Mouse (Mus musculus): ENCODE measurements around the gene Tmigd3. TPM values are rescaled to one million over a fixed set of nuclear protein-coding genes. Genes with fewer than 3 reads are reported as not detected.

The Tmigd3 gene
- polyA plus RNA-seq, 1 experiment from 2014 or later: 0.18 TPM

DNA sequence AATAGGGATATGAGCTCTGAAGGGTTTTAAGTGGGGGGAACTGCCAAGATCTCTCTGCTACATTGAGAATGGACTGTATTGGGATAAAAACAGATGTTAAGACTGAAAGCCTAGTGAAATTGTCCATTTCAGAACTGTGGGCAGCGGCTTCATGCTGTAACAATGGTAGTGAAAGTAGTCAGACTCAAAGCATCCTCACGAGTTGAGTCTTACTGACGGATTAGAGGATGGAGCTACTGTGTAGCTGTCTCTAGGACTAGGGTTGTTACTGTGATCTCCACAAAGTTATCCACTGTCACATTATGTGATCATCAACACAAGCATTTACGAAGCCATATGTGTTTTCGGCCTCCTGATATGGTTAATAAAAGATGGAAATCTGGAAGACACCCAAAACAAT, 87.5 kb downstream of the Tmigd3 start:
- no peak overlapping the region for H3K27ac ChIP-seq (ENCODE audit: low read depth)
- H3K9ac ChIP-seq (ENCODE audit: low read length): peak overlapping the region; percentile 97
- ATAC-seq (replicated peaks; ENCODE audit: low FRiP score, low TSS enrichment, low read depth): no peak
- DNase-seq (ENCODE audit: low spot score): no peak
- H3K36me3 ChIP-seq (ENCODE audit: control insufficient read depth, insufficient read depth, low read length): peaks cover 64% of the 10 kb centered on the region
- H3K27me3 ChIP-seq (replicated peaks; ENCODE audit: control insufficient read depth, insufficient read depth, low read length): no peaks in the 10 kb centered on the region
- 43% methylated on average over 5 of the region's 5 CpGs for WGBS
- peak overlapping the region; percentile 59 for H3K4me3 ChIP-seq (ENCODE audit: low read depth, low read length)
- H3K9me3 ChIP-seq (ENCODE audit: control insufficient read depth, low read length): no peaks in the 10 kb centered on the region
- H3K4me2 ChIP-seq (ENCODE audit: low read length): peak overlapping the region; percentile 82
- peaks cover 24% of the 10 kb centered on the region for H3K4me1 ChIP-seq (replicated peaks; ENCODE audit: control insufficient read depth, insufficient read depth, low read length)

DNA sequence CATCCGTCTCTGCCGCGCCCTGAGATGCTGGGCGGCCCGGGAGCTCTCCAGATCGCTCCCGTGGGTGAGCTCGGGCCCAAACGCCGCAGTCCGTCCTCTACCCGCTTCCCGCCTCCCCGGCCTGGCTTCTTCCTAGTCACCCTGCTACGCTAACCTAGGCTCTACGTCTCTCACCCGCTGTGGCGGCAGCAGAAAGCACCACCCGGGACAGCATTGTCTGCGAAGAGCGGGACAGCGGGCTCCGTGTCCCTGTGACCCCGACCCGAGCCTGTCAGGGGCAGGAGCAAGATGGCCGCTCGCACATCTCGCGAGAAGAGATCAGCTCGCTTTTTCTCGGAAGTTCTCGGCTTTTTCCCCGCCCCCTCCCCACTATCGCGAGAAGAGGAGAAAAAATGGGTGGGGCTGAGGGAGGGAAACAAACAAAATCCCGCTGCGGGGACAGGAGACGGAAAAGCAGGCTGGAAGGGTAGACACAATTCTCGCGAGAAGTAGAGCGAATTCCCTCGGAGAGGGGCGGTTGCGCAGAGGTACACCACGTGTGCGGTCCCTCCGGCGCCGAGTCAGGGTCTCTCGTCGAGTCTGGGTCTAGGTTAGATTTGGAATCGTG, 88.4 kb downstream of the Tmigd3 start, which contains the start of gene Wdr77:
Wdr77 (plus strand) TSS at position 396 of the 607 bp plus-strand sequence.
- peak within 1 kb of the TSS; percentile 82 for H3K27ac ChIP-seq (ENCODE audit: low read depth)
- 0% methylated on average over 50 of the region's 52 CpGs for WGBS
- peak; percentile 100 for DNase-seq (ENCODE audit: low spot score)
- H3K4me1 ChIP-seq (replicated peaks; ENCODE audit: control insufficient read depth, insufficient read depth, low read length): peaks cover 24% of the 10 kb centered on the region
- H3K9ac ChIP-seq (ENCODE audit: low read length): peak within 1 kb of the TSS; percentile 97
- H3K27me3 ChIP-seq (replicated peaks; ENCODE audit: control insufficient read depth, insufficient read depth, low read length): no peaks in the 10 kb centered on the region
- peaks cover 64% of the 10 kb centered on the region for H3K36me3 ChIP-seq (ENCODE audit: control insufficient read depth, insufficient read depth, low read length)
- peak; percentile 99 for ATAC-seq (replicated peaks; ENCODE audit: low FRiP score, low TSS enrichment, low read depth)
- peak within 1 kb of the TSS; percentile 86 for H3K4me2 ChIP-seq (ENCODE audit: low read length)
- H3K9me3 ChIP-seq (ENCODE audit: control insufficient read depth, low read length): no peaks in the 10 kb centered on the region
- H3K4me3 ChIP-seq (ENCODE audit: low read depth, low read length): peak within 1 kb of the TSS; percentile 59

DNA sequence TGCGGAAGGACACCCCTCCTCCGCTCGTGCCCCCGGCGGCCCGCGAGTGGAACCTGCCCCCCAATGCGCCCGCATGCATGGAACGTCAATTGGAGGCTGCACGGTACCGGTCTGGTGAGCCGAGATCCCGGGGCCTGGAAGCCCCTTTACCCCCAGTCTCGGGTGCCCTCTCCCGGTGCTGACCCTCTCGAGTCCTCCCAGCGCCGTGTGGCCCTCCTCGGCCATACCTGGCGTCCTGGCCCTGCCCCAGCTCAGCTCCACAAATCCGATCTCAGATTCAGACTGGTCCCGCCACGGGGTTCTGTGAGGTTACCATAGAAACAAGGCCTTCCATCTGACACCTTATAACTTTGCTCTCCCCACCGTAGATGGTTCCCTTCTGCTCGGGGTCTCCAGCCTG, 88.9 kb downstream of the Tmigd3 start:
- DNase-seq (ENCODE audit: low spot score) (no peak), ATAC-seq (replicated peaks; ENCODE audit: low FRiP score, low TSS enrichment, low read depth) (peak; percentile 72)
- H3K4me1 ChIP-seq (replicated peaks; ENCODE audit: control insufficient read depth, insufficient read depth, low read length): peaks cover 24% of the 10 kb centered on the region
- peak overlapping the region; percentile 86 for H3K4me2 ChIP-seq (ENCODE audit: low read length)
- H3K9ac ChIP-seq (ENCODE audit: low read length): peak overlapping the region; percentile 94
- peak overlapping the region; percentile 59 for H3K4me3 ChIP-seq (ENCODE audit: low read depth, low read length)
- WGBS: under 1% methylated on average over 26 of the region's 26 CpGs
- H3K27ac ChIP-seq (ENCODE audit: low read depth): peak overlapping the region; percentile 59
- no peaks in the 10 kb centered on the region for H3K27me3 ChIP-seq (replicated peaks; ENCODE audit: control insufficient read depth, insufficient read depth, low read length)
- H3K36me3 ChIP-seq (ENCODE audit: control insufficient read depth, insufficient read depth, low read length): peaks cover 64% of the 10 kb centered on the region
- H3K9me3 ChIP-seq (ENCODE audit: control insufficient read depth, low read length): no peaks in the 10 kb centered on the region

DNA sequence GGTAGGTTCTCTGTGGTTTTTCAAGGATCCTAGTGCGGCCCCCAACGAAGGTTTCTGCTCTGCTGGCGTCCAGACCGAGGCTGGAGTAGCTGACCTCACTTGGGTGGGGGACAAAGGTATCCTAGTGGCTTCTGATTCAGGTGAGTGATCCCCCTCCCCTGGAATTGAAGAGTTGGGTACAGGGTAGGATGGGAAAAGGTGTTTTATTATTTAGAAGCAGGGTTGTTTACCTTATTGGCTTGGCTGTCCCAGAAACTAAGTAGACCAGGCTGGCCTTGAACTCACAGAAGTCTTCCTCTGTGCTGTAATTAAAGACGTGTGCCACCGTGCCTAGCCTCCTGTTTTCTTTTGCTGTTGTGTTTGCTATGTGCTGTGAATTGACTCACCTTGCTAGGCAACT, 89.3 kb downstream of the Tmigd3 start, which contains the start of gene Atp5f1:
Atp5f1 (minus strand) TSS at position 101 of the 400 bp plus-strand sequence.
- WGBS: 6% methylated on average over 6 of the region's 6 CpGs
- Histone ChIP-seq H3K36me3 (ENCODE audit: control insufficient read depth, insufficient read depth, low read length) (peaks cover 64% of the 10 kb centered on the region), H3K27me3 (replicated peaks; ENCODE audit: control insufficient read depth, insufficient read depth, low read length) (no peaks in the 10 kb centered on the region), H3K9ac (ENCODE audit: low read length) (peak within 1 kb of the TSS; percentile 97), H3K9me3 (ENCODE audit: control insufficient read depth, low read length) (no peaks in the 10 kb centered on the region), H3K4me2 (ENCODE audit: low read length) (peak within 1 kb of the TSS; percentile 86), H3K27ac (ENCODE audit: low read depth) (peak within 1 kb of the TSS; percentile 82), H3K4me1 (replicated peaks; ENCODE audit: control insufficient read depth, insufficient read depth, low read length) (peaks cover 24% of the 10 kb centered on the region), H3K4me3 (ENCODE audit: low read depth, low read length) (peak within 1 kb of the TSS; percentile 59)
- DNase-seq (ENCODE audit: low spot score) (no peak), ATAC-seq (replicated peaks; ENCODE audit: low FRiP score, low TSS enrichment, low read depth) (no peak)

DNA sequence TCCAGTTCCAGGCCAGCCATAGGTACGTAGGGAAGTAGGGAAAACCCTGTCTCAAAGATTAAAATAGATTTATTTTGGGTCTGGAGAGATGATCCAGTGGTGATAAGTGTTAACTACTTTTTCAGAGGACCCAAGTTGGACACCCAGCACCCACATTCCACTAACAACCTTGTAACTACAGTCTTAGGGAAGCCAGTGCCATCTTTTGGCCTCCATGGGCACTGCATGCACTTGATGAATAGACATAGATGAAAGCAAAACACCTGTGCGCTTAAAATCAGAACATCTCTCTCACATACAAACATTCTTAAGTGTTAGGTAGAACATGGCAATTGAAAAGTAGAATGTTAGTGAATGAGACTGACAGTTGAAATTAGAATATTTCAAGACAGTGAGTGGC, 90.0 kb downstream of the Tmigd3 start:
- H3K4me1 ChIP-seq (replicated peaks; ENCODE audit: control insufficient read depth, insufficient read depth, low read length): peaks cover 24% of the 10 kb centered on the region
- H3K9ac ChIP-seq (ENCODE audit: low read length): no peak overlapping the region
- DNase-seq (ENCODE audit: low spot score) (no peak), ATAC-seq (replicated peaks; ENCODE audit: low FRiP score, low TSS enrichment, low read depth) (no peak)
- peak overlapping the region; percentile 59 for H3K4me3 ChIP-seq (ENCODE audit: low read depth, low read length)
- no peaks in the 10 kb centered on the region for H3K27me3 ChIP-seq (replicated peaks; ENCODE audit: control insufficient read depth, insufficient read depth, low read length)
- H3K36me3 ChIP-seq (ENCODE audit: control insufficient read depth, insufficient read depth, low read length): peaks cover 66% of the 10 kb centered on the region
- H3K9me3 ChIP-seq (ENCODE audit: control insufficient read depth, low read length): no peaks in the 10 kb centered on the region
- peak overlapping the region; percentile 86 for H3K4me2 ChIP-seq (ENCODE audit: low read length)
- 92% methylated on average over 2 of the region's 2 CpGs for WGBS
- H3K27ac ChIP-seq (ENCODE audit: low read depth): no peak overlapping the region

DNA sequence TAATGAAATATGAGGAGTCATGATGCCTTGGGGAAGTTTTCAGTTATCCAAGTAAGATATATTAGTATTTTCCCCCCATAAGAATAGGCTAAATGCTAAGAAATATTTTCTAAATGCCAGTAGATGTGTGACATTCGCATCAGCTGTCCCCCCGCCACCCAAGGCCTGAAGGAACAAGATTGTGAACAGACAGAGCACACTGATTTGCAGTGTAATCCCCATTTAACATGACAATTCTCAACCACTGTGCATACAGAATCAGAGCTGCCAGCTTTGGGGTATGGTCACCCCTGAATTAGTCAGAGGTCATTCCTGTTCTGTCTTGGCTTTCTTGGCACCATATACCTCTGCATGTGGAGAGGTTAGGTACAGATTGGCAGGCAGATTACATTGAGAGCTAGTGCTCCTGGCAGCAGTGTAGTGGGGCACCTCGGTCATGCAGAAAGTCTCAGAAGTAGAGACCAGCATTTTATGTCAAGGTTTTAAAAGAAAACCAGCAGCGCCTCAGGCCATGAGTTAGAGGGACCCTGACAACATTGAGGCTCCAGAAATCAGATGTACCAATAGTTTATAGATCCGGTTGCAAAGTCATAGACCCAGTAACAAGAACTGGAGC, 101.2 kb downstream of the Tmigd3 start:
- Histone ChIP-seq H3K27ac (ENCODE audit: low read depth) (no peak overlapping the region), H3K9ac (ENCODE audit: low read length) (no peak overlapping the region), H3K9me3 (ENCODE audit: control insufficient read depth, low read length) (no peaks in the 10 kb centered on the region), H3K36me3 (ENCODE audit: control insufficient read depth, insufficient read depth, low read length) (peaks cover 38% of the 10 kb centered on the region), H3K4me1 (replicated peaks; ENCODE audit: control insufficient read depth, insufficient read depth, low read length) (no peaks in the 10 kb centered on the region), H3K4me2 (ENCODE audit: low read length) (no peak overlapping the region), H3K4me3 (ENCODE audit: low read depth, low read length) (no peak overlapping the region), H3K27me3 (replicated peaks; ENCODE audit: control insufficient read depth, insufficient read depth, low read length) (no peaks in the 10 kb centered on the region)
- DNase-seq (ENCODE audit: low spot score) (no peak), ATAC-seq (replicated peaks; ENCODE audit: low FRiP score, low TSS enrichment, low read depth) (0 out of 2 replicates have a peak, but pooled peaks have one; percentile 10)
- WGBS: 80% methylated on average over 5 of the region's 5 CpGs

DNA sequence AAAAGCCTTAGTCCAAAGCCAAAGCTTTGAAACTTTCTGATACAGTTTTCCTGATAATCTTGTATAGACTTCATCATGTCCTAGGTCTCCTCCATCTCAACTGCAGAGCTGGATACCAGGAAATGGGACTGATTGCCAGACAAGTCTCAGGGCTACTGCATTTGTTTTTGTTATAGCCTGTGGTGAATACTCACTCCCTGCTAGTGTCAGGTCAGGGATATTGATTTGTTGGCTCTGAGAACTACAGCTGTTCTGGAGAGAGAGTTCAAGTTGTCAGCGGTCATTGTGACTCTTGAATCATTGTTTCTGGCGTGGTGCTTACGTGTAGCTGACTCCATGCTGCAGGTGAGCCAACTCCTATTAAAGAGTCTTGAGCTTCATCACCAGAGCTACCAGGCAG, 102.7 kb downstream of the Tmigd3 start, which contains the start of gene Ovgp1:
Ovgp1 (plus strand) TSS at position 301 of the 400 bp plus-strand sequence.
- H3K27me3 ChIP-seq (replicated peaks; ENCODE audit: control insufficient read depth, insufficient read depth, low read length): no peaks in the 10 kb centered on the region
- no peaks in the 10 kb centered on the region for H3K4me1 ChIP-seq (replicated peaks; ENCODE audit: control insufficient read depth, insufficient read depth, low read length)
- no peak within 1 kb of the TSS for H3K4me2 ChIP-seq (ENCODE audit: low read length)
- no peak within 1 kb of the TSS for H3K4me3 ChIP-seq (ENCODE audit: low read depth, low read length)
- 69% methylated on average over 3 of the region's 3 CpGs for WGBS
- no peak within 1 kb of the TSS for H3K9ac ChIP-seq (ENCODE audit: low read length)
- ATAC-seq (replicated peaks; ENCODE audit: low FRiP score, low TSS enrichment, low read depth): no peak
- no peak within 1 kb of the TSS for H3K27ac ChIP-seq (ENCODE audit: low read depth)
- no peaks in the 10 kb centered on the region for H3K9me3 ChIP-seq (ENCODE audit: control insufficient read depth, low read length)
- peaks cover 23% of the 10 kb centered on the region for H3K36me3 ChIP-seq (ENCODE audit: control insufficient read depth, insufficient read depth, low read length)
- no peak for DNase-seq (ENCODE audit: low spot score)

Measured in intestine, embryonic 14.5 days (tissue).